Mouse (Mus musculus) midbrain, embryonic 14.5 days (tissue): ENCODE measurements around the gene Ube2e3. TPM values are rescaled to one million over a fixed set of nuclear protein-coding genes. Genes with fewer than 3 reads are reported as not detected.
A peak's percentile ranks its signal among the peaks of the same experiment; 100 is the strongest.

Source experiments
- ATAC-seq: fragments of 200-750 bp; cut with Nextera tagmentation; 2 replicates; pipeline ENCODE4 v1.8.0; 2017; ENCODE audit warnings: moderate number of reproducible peaks, moderate library complexity; ENCODE audit not compliant: low FRiP score, low TSS enrichment
- DNase-seq: peaks from one replicate; pipeline ENCODE4 v3.0.0-alpha.2; 2015
- H3K27ac ChIP-seq: fragments of 300-500 bp; sonication (generic); replicated peaks from 2 replicates; pipeline ENCODE4 v1.5.1; 2014; ENCODE audit warnings: mild to moderate bottlenecking, low read depth, low read length, moderate library complexity
- H3K27me3 ChIP-seq: fragments of 300-500 bp; sonication (generic); 2 replicates; pipeline ENCODE4 v1.6.1; 2014; ENCODE audit warnings: low read length, control low read depth, mixed read lengths; ENCODE audit not compliant: control insufficient read depth, insufficient read depth
- H3K36me3 ChIP-seq: fragments of 300-500 bp; sonication (generic); 2 replicates; pipeline ENCODE4 v1.6.1; 2014; ENCODE audit warnings: low read length, control low read depth; ENCODE audit not compliant: control insufficient read depth, insufficient read depth
- H3K4me1 ChIP-seq: fragments of 300-500 bp; sonication (generic); 2 replicates; pipeline ENCODE4 v1.6.1; 2014; ENCODE audit warnings: mild to moderate bottlenecking, antibody characterized with exemption, low read length, control low read depth; ENCODE audit not compliant: control insufficient read depth, insufficient read depth
- H3K4me2 ChIP-seq: fragments of 300-500 bp; sonication (generic); 2 replicates; pipeline ENCODE4 v1.6.1; 2014; ENCODE audit warnings: mild to moderate bottlenecking, low read length, moderate library complexity
- H3K4me3 ChIP-seq: fragments of 300-500 bp; sonication (generic); replicated peaks from 2 replicates; pipeline ENCODE4 v1.5.1; 2014; ENCODE audit warnings: low read depth, low read length
- H3K9ac ChIP-seq: fragments of 300-500 bp; sonication (generic); replicated peaks from 2 replicates; pipeline ENCODE4 v1.6.1; 2014; ENCODE audit warnings: mild to moderate bottlenecking, low read length, moderate library complexity
- H3K9me3 ChIP-seq: fragments of 300-500 bp; sonication (generic); 2 replicates; pipeline ENCODE4 v1.6.1; 2016; ENCODE audit warnings: low read length, control low read depth, mixed read lengths; ENCODE audit not compliant: control insufficient read depth
- WGBS: fragments of 180-500 bp; shearing (Covaris S2); extraction: QIAGEN DNeasy Blood & Tissue Kit; methylation state at CpG from one replicate; pipeline ENCODE4 v1.1.7; 2014; 5-methylcytosine and 5-hydroxymethylcytosine counted together
- polyA plus RNA-seq: library from polyadenylated mRNA; unstranded; fragments of >200 nt; fragmentation: Nextera tagmentation; extraction: Ambion mirVana; gene quantifications from 2 replicates; pipeline ENCODE4 v1.2.1, GENCODE M21; 2014

Gene Ube2e3
- polyA plus RNA-seq, 1 experiment from 2014 or later, result 322 TPM

DNA sequence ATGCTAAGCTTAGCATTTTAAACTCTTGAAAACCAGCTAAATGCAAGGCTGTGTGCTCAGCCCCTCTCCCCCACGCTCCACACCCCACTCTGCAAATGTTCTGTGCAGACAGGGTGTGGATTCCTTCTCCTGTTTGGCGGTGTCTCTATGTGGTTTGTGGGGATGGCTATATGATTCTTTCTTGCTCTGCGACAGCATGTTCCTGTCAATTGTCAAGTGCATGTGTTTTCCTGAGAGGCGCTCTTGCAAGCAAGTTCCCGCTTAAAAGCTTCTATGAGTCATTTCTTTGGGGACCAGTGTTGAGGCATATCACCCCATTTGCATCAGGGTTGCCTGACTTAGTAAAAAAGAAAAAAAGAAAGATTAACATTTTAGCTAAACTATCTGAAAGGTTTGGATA, 92.4 kb downstream of the Ube2e3 start:
- Histone ChIP-seq H3K27ac (no peak overlapping the region), H3K9me3 (no peaks in the 10 kb centered on the region), H3K4me2 (no peak overlapping the region), H3K27me3 (no peaks in the 10 kb centered on the region), H3K9ac (no peak overlapping the region), H3K4me1 (peaks cover 10% of the 10 kb centered on the region), H3K4me3 (no peak overlapping the region), H3K36me3 (no peaks in the 10 kb centered on the region)
- ATAC-seq (no peak), DNase-seq (no peak)
- 82% methylated on average over 5 of the region's 5 CpGs for WGBS

- no peaks in the 10 kb centered on the region for H3K36me3 ChIP-seq
- DNase-seq (peak; percentile 38), ATAC-seq (0 out of 2 replicates have a peak, but pooled peaks have one; percentile 8)
- H3K4me3 ChIP-seq, result no peak overlapping the region
- no peak overlapping the region for H3K27ac ChIP-seq
- no peak overlapping the region for H3K9ac ChIP-seq
- no peaks in the 10 kb centered on the region for H3K27me3 ChIP-seq
- 44% methylated on average over 7 of the region's 7 CpGs for WGBS
- no peak overlapping the region for H3K4me2 ChIP-seq
- H3K9me3 ChIP-seq, result no peaks in the 10 kb centered on the region
- H3K4me1 ChIP-seq, result peaks cover 10% of the 10 kb centered on the region
These were observed 93.1 kb downstream of the Ube2e3 start for GRCm38 (mm10) chr2:78961023-78961422.

DNA sequence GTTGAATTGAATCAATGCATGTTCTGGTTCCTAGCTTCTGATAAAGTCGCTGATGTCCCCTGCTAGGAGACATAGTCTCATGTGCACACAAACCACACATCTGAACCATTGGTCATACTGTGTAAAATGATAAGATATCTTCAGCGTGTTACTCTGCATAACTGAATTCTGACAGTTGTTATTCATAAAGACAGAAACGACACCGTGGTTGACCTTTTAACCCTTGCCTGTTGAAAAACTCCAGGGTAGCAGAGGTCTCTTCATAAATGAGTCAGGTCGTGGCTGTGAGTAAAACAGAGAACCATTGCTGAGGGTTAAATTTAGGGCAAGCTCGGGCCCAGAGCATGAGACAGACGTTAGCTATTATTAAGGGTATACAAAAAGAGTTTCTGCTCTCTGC, 93.7 kb downstream of the Ube2e3 start:
- DNase-seq (no peak), ATAC-seq (no peak)
- H3K27ac ChIP-seq, result no peak overlapping the region
- H3K36me3 ChIP-seq, result no peaks in the 10 kb centered on the region
- H3K9ac ChIP-seq, result no peak overlapping the region
- no peaks in the 10 kb centered on the region for H3K27me3 ChIP-seq
- H3K4me1 ChIP-seq, result peaks cover 10% of the 10 kb centered on the region
- H3K4me3 ChIP-seq, result no peak overlapping the region
- H3K9me3 ChIP-seq, result no peaks in the 10 kb centered on the region
- 42% methylated on average over 7 of the region's 7 CpGs for WGBS
- H3K4me2 ChIP-seq, result no peak overlapping the region

GRCm38 (mm10) chr2:78964995-78965394, 97.1 kb downstream of the Ube2e3 start:
- Histone ChIP-seq H3K27me3 (no peaks in the 10 kb centered on the region), H3K4me2 (no peak overlapping the region), H3K4me3 (no peak overlapping the region), H3K9ac (no peak overlapping the region), H3K27ac (no peak overlapping the region), H3K9me3 (no peaks in the 10 kb centered on the region), H3K36me3 (no peaks in the 10 kb centered on the region), H3K4me1 (peaks cover 10% of the 10 kb centered on the region)
- no peak for ATAC-seq
- no peak for DNase-seq
- 86% methylated on average over 2 of the region's 2 CpGs for WGBS

DNA sequence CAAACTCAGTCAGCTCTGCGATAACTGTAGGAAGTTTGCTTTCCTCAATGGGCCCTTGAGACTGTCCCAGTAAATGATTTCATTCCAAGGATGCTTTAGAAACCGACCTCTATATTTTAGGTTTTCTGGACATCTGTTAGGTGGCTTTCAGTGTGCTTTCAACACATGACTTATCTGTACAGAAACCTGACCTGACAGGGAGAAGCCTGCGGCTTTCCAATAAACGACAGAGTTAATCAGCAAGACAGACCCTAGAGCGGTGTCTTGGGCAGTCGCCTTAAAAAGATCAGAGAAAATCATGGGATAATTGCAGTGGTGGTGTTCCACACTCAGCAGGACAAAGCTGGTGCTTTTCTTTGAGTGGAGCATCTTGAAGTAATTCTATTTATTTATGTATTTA, 97.5 kb downstream of the Ube2e3 start:
- H3K27ac ChIP-seq, result no peak overlapping the region
- no peaks in the 10 kb centered on the region for H3K9me3 ChIP-seq
- H3K36me3 ChIP-seq, result no peaks in the 10 kb centered on the region
- H3K27me3 ChIP-seq, result no peaks in the 10 kb centered on the region
- DNase-seq, result no peak
- H3K4me1 ChIP-seq, result peaks cover 10% of the 10 kb centered on the region
- WGBS, result 74% methylated on average over 6 of the region's 6 CpGs
- no peak overlapping the region for H3K4me2 ChIP-seq
- ATAC-seq, result no peak
- no peak overlapping the region for H3K9ac ChIP-seq
- H3K4me3 ChIP-seq, result no peak overlapping the region

DNA sequence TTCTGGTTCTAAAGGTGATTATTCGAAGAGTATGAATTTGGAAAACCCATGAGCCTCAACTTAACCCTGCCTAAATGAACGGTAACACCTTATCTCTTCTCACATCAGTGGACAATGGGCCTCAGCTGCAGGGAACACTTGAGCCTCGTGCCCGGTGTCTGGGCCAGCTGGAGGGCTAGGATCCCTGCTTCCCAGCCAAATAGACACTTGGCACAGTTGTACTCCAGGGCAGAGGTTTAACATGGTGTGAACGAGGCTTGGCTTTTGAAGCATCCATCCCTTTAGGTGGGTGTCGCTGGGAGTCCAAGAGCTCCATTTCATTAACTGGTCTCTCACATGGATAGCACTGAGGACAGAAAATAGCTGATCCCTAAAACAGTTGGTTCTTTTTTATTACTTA, 102.2 kb downstream of the Ube2e3 start:
- no peak for DNase-seq
- H3K4me2 ChIP-seq, result no peak overlapping the region
- H3K9ac ChIP-seq, result no peak overlapping the region
- no peak for ATAC-seq
- H3K4me3 ChIP-seq, result no peak overlapping the region
- no peaks in the 10 kb centered on the region; the same call in 1 of the 2 replicates for H3K4me1 ChIP-seq
- H3K9me3 ChIP-seq, result no peaks in the 10 kb centered on the region
- 69% methylated on average over 6 of the region's 6 CpGs for WGBS
- no peaks in the 10 kb centered on the region for H3K36me3 ChIP-seq
- no peak overlapping the region for H3K27ac ChIP-seq
- H3K27me3 ChIP-seq, result no peaks in the 10 kb centered on the region
